Mouse (Mus musculus) macrophage (primary cell): Measurements from ENCODE around the gene Usp45. TPM values are rescaled to one million over a fixed set of nuclear protein-coding genes. Genes with fewer than 3 reads are reported as not detected.

Experiments
- H3K27ac ChIP-seq: fragments of 350-480 bp; formaldehyde crosslinking; 2 replicates; pipeline ENCODE4 v1.9.0; 2021
- H3K36me3 ChIP-seq: fragments of 350-480 bp; formaldehyde crosslinking; 2 replicates; pipeline ENCODE4 v1.9.0; 2021; ENCODE audit errors: inconsistent target
- H3K4me3 ChIP-seq: fragments of 350-480 bp; formaldehyde crosslinking; 2 replicates; pipeline ENCODE4 v1.9.0; 2021; ENCODE audit errors: inconsistent target
- H3K79me2 ChIP-seq: fragments of 350-480 bp; formaldehyde crosslinking; 2 replicates; pipeline ENCODE4 v1.9.0; 2021; ENCODE audit errors: inconsistent target
- WGBS: methylation state at CpG from one replicate; pipeline ENCODE4 v1.1.7; 2026; ENCODE audit warnings: inconsistent platforms; ENCODE audit not compliant: missing documents; 5-methylcytosine and 5-hydroxymethylcytosine counted together
- polyA plus RNA-seq: library from polyadenylated mRNA; stranded (reverse); fragments of 250-400 nt; gene quantifications from 3 replicates; pipeline ENCODE4 v1.2.4, GENCODE M21; 2018; ENCODE audit warnings: inconsistent platforms

Usp45 gene
- polyA plus RNA-seq, 1 experiment from 2014 or later, result 11.8 TPM

DNA sequence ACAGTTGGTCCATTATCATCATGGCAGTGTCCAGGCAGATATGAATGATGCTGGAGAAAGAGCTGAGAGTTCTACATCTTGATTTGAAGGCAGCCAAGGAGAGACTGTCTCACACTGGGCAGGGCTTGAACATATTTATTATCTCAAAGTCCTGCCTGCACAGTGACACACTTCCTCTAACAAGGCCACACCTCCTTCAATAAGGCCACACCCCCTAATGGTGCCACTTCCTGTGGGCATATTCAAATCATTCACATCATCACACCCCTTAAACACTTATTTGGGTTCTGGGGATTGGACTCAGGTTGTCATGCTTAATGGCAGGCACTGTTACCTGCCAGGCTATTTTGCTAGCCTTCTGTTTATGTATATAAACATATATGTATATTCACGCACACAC lies 5.3 kb downstream of the Usp45 start:
- H3K36me3 ChIP-seq, result no peaks in the 10 kb centered on the region
- WGBS, result 100% methylated on average over 1 of the region's 1 CpGs
- peaks cover 11% of the 10 kb centered on the region for H3K79me2 ChIP-seq
- H3K4me3 ChIP-seq, result no peak overlapping the region
- no peak overlapping the region for H3K27ac ChIP-seq

DNA sequence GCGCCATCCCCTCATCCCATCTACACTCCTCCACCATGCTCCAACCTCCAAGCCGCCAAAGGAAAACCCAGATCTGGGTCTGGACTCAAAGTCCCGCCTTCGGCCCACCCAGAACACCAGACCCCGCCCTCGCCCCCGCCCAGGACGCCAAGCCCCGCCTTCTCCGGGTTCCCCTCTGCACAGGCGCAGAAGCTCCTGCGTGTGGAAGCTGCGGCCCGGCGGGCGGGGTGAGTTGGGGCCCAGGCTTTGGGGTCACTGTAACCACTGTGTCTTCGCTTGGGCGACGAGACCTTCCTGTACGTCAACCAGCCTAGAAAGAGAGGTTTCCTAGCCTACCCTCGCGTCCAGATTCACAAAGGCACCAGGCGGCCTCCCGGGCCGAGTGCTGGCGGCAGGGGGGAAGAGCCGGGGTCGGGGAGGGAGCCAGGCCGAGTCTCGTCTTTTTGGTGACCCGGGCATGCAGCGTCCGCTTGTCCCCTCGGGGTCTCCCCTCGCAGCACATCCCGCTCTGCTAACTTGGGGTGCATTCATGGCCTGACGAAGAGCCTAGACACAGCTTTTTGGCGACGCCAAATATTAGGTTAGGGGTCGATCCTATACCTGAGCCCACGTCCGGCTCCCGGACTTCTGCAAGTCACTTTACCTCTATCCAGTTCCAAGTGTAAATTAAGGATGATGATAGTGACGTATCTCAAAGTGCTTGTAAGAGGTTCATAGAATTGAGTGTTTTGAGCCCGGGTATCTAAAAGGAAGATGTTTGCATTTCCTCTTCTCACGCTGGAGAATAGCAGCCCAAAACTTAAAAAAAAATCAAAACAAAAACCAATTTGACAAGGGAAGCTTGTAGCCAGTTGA lies 9.4 kb downstream of the Usp45 start:
- Histone ChIP-seq H3K4me3 (peak overlapping the region; percentile 83), H3K79me2 (peaks cover 36% of the 10 kb centered on the region), H3K36me3 (0 out of 2 replicates have a peak, but pooled peaks cover 2% of the 10 kb centered on the region), H3K27ac (peak overlapping the region; percentile 39)
- 1% methylated on average over 43 of the region's 46 CpGs for WGBS

DNA sequence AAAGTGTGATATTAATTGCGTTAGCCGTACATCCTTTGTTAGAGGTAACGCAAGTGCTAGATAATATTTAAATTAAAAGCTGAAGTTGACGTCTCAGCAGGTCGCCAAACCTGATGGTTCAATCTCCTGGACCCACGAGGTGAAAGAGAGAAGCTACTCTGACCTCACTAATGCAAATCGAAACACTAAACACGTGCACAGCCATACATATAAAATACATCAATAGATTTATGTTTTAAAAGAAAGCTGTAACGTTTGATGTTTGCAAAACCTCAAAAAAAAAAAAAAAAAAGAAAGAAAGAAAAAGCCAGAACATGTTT lies 9.9 kb downstream of the Usp45 start:
- peaks cover 36% of the 10 kb centered on the region for H3K79me2 ChIP-seq
- H3K36me3 ChIP-seq, result peaks cover 7% of the 10 kb centered on the region; the same call in 1 of the 2 replicates
- 2% methylated on average over 7 of the region's 9 CpGs for WGBS
- H3K27ac ChIP-seq, result no peak overlapping the region
- peak overlapping the region; percentile 83 for H3K4me3 ChIP-seq

DNA sequence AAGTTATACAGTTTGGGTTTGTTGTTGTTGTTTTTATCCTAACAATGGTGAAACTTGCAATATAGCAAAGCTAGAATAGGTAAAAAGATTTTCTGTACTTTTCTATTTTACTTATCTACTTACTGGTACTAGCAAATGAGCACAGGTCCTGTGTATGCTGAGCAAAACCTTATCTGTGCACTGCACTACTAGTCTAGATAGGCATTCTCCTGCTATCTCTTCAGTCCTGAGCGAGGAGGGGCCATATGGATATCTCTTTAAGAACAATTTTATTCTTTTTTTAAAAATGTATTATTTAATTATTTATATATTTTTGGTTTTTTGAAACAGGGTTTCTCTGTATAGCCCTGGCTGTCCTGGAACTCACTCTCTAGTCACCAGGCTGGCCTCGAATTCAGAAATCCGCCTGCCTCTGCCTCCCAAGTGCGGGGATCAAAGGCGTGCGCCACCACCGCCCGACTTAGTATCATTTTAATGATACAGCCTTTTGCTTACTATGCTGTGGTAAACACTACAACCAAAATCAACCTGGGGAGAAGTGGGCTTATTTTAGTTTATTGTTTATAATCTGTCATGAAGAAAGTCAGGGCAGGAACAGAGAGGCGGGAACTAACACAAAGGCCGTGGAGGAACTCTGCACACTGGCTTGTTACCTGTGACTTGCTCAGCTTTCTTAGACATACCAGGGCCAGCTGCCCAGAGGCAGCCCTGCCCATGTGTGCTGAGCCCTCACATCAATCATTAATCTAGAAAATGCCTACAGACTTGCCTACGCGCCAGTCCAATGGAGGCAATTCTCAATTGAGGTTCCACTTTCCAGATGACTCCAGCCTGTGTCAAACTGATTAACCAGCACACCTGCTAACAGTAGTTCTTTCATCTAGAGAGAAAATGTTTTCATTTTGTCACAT lies 14.1 kb downstream of the Usp45 start:
- Histone ChIP-seq H3K4me3 (no peak overlapping the region), H3K27ac (no peak overlapping the region), H3K79me2 (peaks cover 36% of the 10 kb centered on the region), H3K36me3 (peaks cover 47% of the 10 kb centered on the region)
- WGBS, result 96% methylated on average over 10 of the region's 12 CpGs

DNA sequence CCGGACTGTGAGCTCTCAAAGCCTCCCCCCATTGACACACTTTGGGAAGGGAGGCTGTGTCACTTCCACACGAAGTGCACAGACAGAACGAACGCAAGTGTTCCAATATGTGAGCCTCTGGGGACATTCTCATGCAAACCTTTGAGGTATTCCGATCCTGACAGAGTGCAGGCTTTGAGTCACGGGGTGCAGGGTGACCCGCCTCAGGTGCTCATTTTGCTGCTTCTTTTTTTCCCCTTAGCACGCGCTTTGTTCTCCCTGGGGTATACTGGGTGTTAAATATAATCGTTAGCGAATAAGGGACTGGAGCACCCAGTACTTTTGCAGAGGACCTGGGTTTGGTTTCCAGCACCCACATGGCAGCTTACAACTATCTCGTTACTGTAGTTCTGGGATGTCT lies 19.3 kb downstream of the Usp45 start:
- Histone ChIP-seq H3K4me3 (no peak overlapping the region), H3K27ac (no peak overlapping the region), H3K36me3 (peaks cover 57% of the 10 kb centered on the region), H3K79me2 (no peaks in the 10 kb centered on the region)
- 92% methylated on average over 11 of the region's 12 CpGs for WGBS

DNA sequence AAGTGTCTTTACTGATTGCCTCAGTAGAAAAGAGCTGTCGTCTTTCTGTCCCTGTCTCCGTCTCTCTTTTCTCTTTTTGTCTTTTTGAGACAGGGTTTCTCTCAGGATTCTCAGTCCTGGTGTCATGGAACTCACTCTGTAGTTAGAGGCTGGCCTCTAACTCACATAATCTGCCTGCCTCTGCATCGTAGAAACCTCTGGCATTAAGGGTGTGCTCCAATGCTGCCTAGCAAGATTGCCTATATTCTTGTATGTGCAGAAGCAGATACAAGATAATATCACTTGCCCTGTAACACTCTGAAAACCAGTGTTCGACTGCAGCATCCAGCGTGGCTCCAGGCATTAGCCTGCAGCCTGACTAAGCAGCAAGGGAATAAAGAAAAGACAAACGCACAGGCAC lies 21.9 kb downstream of the Usp45 start:
- H3K4me3 ChIP-seq, result no peak overlapping the region
- peaks cover 38% of the 10 kb centered on the region for H3K36me3 ChIP-seq
- H3K27ac ChIP-seq, result no peak overlapping the region
- H3K79me2 ChIP-seq, result no peaks in the 10 kb centered on the region
- WGBS, result 100% methylated on average over 6 of the region's 6 CpGs

DNA sequence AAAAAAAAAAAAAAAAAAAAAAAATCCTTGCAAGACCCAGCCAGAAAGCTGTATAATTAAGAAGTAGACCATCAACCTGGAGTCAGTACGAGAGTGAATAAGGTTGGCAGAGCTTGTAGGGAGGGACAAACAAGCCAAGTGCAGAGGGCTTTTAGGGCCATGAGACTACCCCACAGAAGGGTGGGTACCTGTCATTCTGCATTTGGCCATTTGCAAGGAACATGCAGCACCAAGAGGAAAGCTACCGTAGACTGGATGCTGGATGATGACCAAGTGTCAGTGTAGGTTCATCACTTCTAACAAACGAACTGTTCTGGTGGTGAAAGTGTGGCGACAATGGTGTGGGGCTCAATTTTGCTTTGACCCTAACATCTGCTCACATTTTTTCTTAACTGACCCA lies 22.9 kb downstream of the Usp45 start:
- WGBS, result 93% methylated on average over 4 of the region's 4 CpGs
- H3K36me3 ChIP-seq, result peaks cover 29% of the 10 kb centered on the region
- no peak overlapping the region for H3K4me3 ChIP-seq
- no peak overlapping the region for H3K27ac ChIP-seq
- no peaks in the 10 kb centered on the region for H3K79me2 ChIP-seq

DNA sequence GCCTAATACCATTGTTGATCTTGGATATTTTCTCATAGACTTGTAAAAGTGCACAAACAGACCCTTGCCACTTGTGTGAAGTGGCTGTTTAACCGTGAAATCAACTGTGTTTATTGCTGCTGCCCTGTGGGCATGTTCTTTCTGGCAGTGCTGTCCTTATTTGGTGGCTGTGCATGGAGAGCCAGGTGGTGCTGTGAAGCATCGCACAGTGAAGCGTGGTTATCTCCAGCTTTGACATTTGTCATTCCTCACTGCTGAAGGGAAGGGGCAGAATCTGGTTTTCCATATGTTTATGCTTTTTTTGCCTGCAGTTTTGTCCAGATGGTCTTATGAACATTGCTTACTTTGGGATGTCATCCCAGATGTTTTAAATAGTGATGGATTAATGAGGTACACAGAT lies 26.7 kb downstream of the Usp45 start:
- no peak overlapping the region for H3K4me3 ChIP-seq
- WGBS, result 100% methylated on average over 3 of the region's 3 CpGs
- H3K79me2 ChIP-seq, result no peaks in the 10 kb centered on the region
- H3K27ac ChIP-seq, result no peak overlapping the region
- H3K36me3 ChIP-seq, result peaks cover 28% of the 10 kb centered on the region; the same call in 1 of the 2 replicates

DNA sequence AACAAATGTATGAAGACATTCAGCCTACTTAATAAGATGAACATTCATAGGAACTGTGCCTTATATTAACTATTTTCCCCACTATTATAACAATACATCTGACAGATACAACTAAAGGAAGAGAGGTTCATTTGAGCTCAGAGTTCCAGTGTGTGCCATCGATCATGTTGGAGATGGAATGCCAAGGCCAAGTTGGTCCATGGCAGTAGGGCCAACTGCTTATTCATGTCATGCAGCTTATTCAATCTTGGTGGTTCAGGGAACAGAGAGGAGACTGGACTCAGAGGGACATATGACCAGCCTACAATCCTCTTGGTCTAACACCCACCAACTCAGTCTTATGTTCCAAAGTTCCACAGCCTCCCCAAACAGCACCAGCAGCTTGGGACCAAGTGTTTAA lies 34.1 kb downstream of the Usp45 start:
- peaks cover 77% of the 10 kb centered on the region; the same call in 1 of the 2 replicates for H3K36me3 ChIP-seq
- no peak overlapping the region for H3K27ac ChIP-seq
- 93% methylated on average over 1 of the region's 1 CpGs for WGBS
- no peak overlapping the region for H3K4me3 ChIP-seq
- H3K79me2 ChIP-seq, result no peaks in the 10 kb centered on the region

DNA sequence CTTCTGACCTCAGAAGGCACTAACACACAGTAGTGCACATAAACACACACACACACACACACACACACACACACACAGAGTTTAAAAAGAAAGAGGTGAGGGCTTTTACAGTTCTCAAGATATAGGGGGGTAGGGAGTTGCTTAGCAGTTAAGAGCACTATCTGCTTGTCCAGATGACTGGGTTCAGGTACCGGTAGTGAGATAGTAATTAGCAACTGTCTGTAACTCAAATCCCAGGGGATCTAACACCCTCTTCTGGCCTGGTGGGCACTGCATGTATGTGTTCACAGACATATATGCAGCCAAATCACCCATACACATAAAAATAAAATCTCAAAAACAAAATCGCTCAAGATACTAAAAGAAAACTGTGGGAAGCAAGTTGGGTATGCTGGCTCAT lies 34.7 kb downstream of the Usp45 start:
- H3K79me2 ChIP-seq, result no peaks in the 10 kb centered on the region
- H3K27ac ChIP-seq, result no peak overlapping the region
- 95% methylated on average over 2 of the region's 2 CpGs for WGBS
- H3K36me3 ChIP-seq, result peaks cover 79% of the 10 kb centered on the region; the same call in 1 of the 2 replicates
- H3K4me3 ChIP-seq, result no peak overlapping the region

DNA sequence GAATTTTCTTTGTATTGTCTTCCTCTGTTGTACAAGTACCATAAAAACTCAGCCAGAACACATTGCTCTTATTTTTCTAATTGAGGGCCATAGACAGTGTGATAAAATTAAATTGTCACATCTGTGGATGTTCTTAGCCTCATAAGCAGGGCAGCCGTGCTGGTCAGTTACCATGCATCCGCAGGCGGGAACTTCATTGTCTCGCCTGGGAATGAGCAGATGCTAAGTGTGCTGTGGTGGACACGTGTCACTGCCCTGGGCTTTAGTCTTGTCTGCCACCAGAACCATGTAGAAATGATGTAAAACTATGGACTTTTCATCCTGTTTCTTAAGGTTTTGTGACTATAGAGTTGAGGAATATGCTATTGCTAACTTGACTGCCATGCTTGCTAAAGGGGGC lies 40.2 kb downstream of the Usp45 start:
- no peaks in the 10 kb centered on the region for H3K79me2 ChIP-seq
- peaks cover 60% of the 10 kb centered on the region for H3K36me3 ChIP-seq
- H3K27ac ChIP-seq, result no peak overlapping the region
- 96% methylated on average over 5 of the region's 5 CpGs for WGBS
- H3K4me3 ChIP-seq, result no peak overlapping the region

DNA sequence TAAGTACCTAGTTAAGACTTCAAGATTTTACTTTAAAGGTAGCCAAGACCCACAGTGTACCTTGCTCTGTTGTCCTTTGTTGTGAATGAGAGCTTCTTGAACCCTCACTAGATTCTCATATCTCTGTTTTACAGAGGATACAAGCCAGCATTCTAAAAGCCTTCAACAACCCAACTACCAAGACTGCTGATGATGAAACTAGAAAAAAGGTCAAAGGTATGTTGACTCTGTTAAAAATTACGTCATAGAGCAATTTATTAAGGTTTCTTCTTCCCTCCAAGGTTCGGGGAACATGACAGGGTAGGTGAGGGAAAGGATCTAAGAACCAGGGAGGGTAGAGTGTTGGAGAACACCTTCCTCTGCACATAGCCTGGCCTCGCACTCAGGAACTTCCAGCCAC lies 43.7 kb downstream of the Usp45 start:
- Histone ChIP-seq H3K79me2 (no peaks in the 10 kb centered on the region), H3K4me3 (no peak overlapping the region), H3K36me3 (peaks cover 32% of the 10 kb centered on the region), H3K27ac (no peak overlapping the region)
- WGBS, result 89% methylated on average over 3 of the region's 3 CpGs

DNA sequence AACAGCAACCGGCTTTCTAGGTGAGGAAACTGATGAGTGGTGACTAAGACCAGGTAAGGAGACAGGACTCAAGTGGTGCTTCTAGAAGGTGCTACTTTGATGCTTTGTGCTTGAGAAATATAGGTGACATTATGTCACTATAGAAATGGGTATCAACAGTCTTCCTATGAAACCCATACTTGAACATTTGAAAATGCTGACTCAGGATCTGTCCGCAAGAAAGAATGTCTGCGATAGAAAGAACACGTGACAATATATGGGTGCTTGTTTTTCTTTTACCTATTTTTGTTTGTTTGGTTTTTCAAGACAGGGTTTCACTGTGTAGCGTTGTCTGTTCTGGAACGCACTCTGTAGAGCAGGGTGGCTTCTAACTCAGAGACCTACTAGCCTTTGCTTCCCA lies 45.7 kb downstream of the Usp45 start:
- 92% methylated on average over 6 of the region's 6 CpGs for WGBS
- H3K79me2 ChIP-seq, result no peaks in the 10 kb centered on the region
- H3K4me3 ChIP-seq, result no peak overlapping the region
- H3K36me3 ChIP-seq, result peaks cover 34% of the 10 kb centered on the region
- no peak overlapping the region for H3K27ac ChIP-seq

DNA sequence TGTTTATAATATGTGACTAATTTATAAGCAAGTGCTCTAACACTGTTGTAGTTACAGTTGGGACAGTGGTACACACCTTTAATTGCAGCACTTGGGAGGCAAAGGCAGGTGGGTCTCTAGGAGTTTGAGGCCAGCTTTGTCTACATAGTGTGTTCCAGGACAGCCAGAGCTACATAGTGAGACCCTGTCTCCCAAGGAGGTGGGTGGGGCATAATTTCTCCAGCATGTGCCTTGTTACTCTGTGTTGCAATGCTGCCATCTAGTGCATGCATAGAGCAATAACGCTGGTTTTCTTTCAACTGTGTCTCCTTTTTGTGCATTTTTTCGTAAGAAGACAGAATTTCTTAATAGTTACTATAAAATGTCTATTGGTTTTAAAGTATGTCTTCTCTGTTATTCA lies 47.1 kb downstream of the Usp45 start:
- WGBS, result 41% methylated on average over 2 of the region's 2 CpGs
- H3K4me3 ChIP-seq, result no peak overlapping the region
- no peak overlapping the region for H3K27ac ChIP-seq
- peaks cover 37% of the 10 kb centered on the region for H3K36me3 ChIP-seq
- no peaks in the 10 kb centered on the region for H3K79me2 ChIP-seq

DNA sequence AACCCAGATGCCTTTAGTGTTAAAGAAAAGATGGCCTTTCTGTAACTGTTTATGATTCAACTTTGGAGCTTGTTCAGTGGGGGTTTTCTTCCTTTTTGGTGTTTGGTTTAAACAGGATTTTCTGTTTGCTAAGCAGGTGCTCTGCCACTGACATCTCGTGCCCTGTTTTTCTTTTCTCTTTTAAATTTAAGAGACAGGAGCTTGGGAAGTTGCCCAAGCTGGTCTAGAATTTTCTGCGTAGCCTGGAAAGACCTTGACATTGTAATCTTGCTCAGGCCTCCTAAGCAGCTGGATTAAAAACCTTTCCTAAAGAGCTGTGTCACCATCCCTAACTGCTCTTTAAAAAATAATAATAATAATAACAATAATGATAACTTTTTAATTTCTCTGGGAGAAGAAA lies 59.7 kb downstream of the Usp45 start:
- 81% methylated on average over 2 of the region's 2 CpGs for WGBS
- Histone ChIP-seq H3K4me3 (no peak overlapping the region), H3K36me3 (peaks cover 32% of the 10 kb centered on the region; the same call in 1 of the 2 replicates), H3K27ac (no peak overlapping the region), H3K79me2 (no peaks in the 10 kb centered on the region)
